Mouse (Mus musculus) heart, embryonic 16.5 days (tissue): ENCODE measurements at regions not wholly inside any gene's neighbourhood (a gene's known extent, or its start where the extent isn't known, plus 50 kb on each side); places are given as distances from the start of the nearest gene placed in this dataset.
A peak's percentile ranks its signal among the peaks of the same experiment; 100 is the strongest.

ENCODE experiments used
- ATAC-seq: fragments of 200-750 bp; cut with Nextera tagmentation; replicated peaks from 2 replicates; pipeline ENCODE4 v1.8.0; 2017; ENCODE audit warnings: moderate number of reproducible peaks; ENCODE audit not compliant: insufficient read depth, low FRiP score; ENCODE audit errors: extremely low read depth
- H3K27ac ChIP-seq: fragments of 300-500 bp; sonication (generic); 2 replicates; pipeline ENCODE4 v1.5.1; 2014; ENCODE audit warnings: mild to moderate bottlenecking, low read length, control low read depth, moderate library complexity
- H3K27me3 ChIP-seq: fragments of 300-500 bp; sonication (generic); 2 replicates; pipeline ENCODE4 v1.6.1; 2014; ENCODE audit warnings: low read length, mixed read lengths; ENCODE audit not compliant: control insufficient read depth, insufficient read depth
- H3K36me3 ChIP-seq: fragments of 300-500 bp; sonication (generic); 2 replicates; pipeline ENCODE4 v1.6.1; 2014; ENCODE audit not compliant: control insufficient read depth, insufficient read depth
- H3K4me1 ChIP-seq: fragments of 300-500 bp; sonication (generic); 2 replicates; pipeline ENCODE4 v1.6.1; 2014; ENCODE audit warnings: low read length, mixed read lengths; ENCODE audit not compliant: control insufficient read depth, insufficient read depth
- H3K4me2 ChIP-seq: fragments of 300-500 bp; sonication (generic); 2 replicates; pipeline ENCODE4 v1.6.1; 2014; ENCODE audit warnings: low read depth, mild to moderate bottlenecking, control low read depth, low read length
- H3K4me3 ChIP-seq: fragments of 300-500 bp; sonication (generic); 2 replicates; pipeline ENCODE4 v1.5.1; 2014; ENCODE audit warnings: mild to moderate bottlenecking, control low read depth, low read length
- H3K9ac ChIP-seq: fragments of 300-500 bp; sonication (generic); 2 replicates; pipeline ENCODE4 v1.6.1; 2014; ENCODE audit warnings: low read length, control low read depth
- H3K9me3 ChIP-seq: fragments of 300-500 bp; sonication (generic); replicated peaks from 2 replicates; pipeline ENCODE4 v1.6.1; 2016; ENCODE audit warnings: low read length; ENCODE audit not compliant: control insufficient read depth
- WGBS: fragments of 180-500 bp; shearing (Covaris S2); extraction: QIAGEN DNeasy Blood & Tissue Kit; methylation state at CpG from one replicate; pipeline ENCODE4 v1.1.7; 2014; 5-methylcytosine and 5-hydroxymethylcytosine counted together

GRCm38 (mm10) chr1:61117535-61117934 lies 139.8 kb downstream of the Icos start:
- no peaks in the 10 kb centered on the region for H3K36me3 ChIP-seq
- no peak overlapping the region for H3K4me3 ChIP-seq
- H3K9me3 ChIP-seq = no peaks in the 10 kb centered on the region
- 40% methylated on average over 10 of the region's 10 CpGs for WGBS
- H3K4me2 ChIP-seq = no peak overlapping the region
- no peaks in the 10 kb centered on the region for H3K4me1 ChIP-seq
- H3K27me3 ChIP-seq = no peaks in the 10 kb centered on the region
- ATAC-seq = no peak
- H3K27ac ChIP-seq = no peak overlapping the region
- H3K9ac ChIP-seq = no peak overlapping the region

GRCm38 (mm10) chr1:61118071-61118470 lies 140.3 kb downstream of the Icos start:
- Histone ChIP-seq H3K9me3 (no peaks in the 10 kb centered on the region), H3K4me2 (no peak overlapping the region), H3K27ac (no peak overlapping the region), H3K4me3 (no peak overlapping the region), H3K36me3 (no peaks in the 10 kb centered on the region), H3K4me1 (no peaks in the 10 kb centered on the region), H3K9ac (no peak overlapping the region), H3K27me3 (no peaks in the 10 kb centered on the region)
- no peak for ATAC-seq
- WGBS = 58% methylated on average over 4 of the region's 4 CpGs

GRCm38 (mm10) chr1:61121480-61121879 lies 143.8 kb downstream of the Icos start:
- Histone ChIP-seq H3K27ac (no peak overlapping the region), H3K4me3 (no peak overlapping the region), H3K9me3 (no peaks in the 10 kb centered on the region), H3K36me3 (no peaks in the 10 kb centered on the region), H3K4me2 (no peak overlapping the region), H3K27me3 (no peaks in the 10 kb centered on the region), H3K9ac (no peak overlapping the region), H3K4me1 (no peaks in the 10 kb centered on the region)
- no peak for ATAC-seq
- 61% methylated on average over 4 of the region's 4 CpGs for WGBS

GRCm38 (mm10) chr1:61125127-61125526 lies 147.4 kb downstream of the Icos start:
- H3K4me1 ChIP-seq = no peaks in the 10 kb centered on the region
- H3K9ac ChIP-seq = no peak overlapping the region
- H3K4me3 ChIP-seq = no peak overlapping the region
- H3K4me2 ChIP-seq = no peak overlapping the region
- H3K36me3 ChIP-seq = no peaks in the 10 kb centered on the region
- H3K27ac ChIP-seq = no peak overlapping the region
- ATAC-seq = no peak
- 82% methylated on average over 2 of the region's 2 CpGs for WGBS
- no peaks in the 10 kb centered on the region for H3K9me3 ChIP-seq
- H3K27me3 ChIP-seq = no peaks in the 10 kb centered on the region

GRCm38 (mm10) chr1:61135597-61136545 lies 158.1 kb downstream of the Icos start:
- Histone ChIP-seq H3K4me1 (0 out of 2 replicates have a peak, but pooled peaks cover 3% of the 10 kb centered on the region), H3K27ac (no peak overlapping the region), H3K4me2 (no peak overlapping the region), H3K36me3 (no peaks in the 10 kb centered on the region), H3K9me3 (no peaks in the 10 kb centered on the region), H3K9ac (no peak overlapping the region), H3K27me3 (no peaks in the 10 kb centered on the region), H3K4me3 (no peak overlapping the region)
- no peak for ATAC-seq
- 69% methylated on average over 9 of the region's 9 CpGs for WGBS

GRCm38 (mm10) chr1:61137210-61137885 lies 159.6 kb downstream of the Icos start:
- H3K9me3 ChIP-seq = no peaks in the 10 kb centered on the region
- 64% methylated on average over 5 of the region's 5 CpGs for WGBS
- H3K4me3 ChIP-seq = no peak overlapping the region
- no peak overlapping the region for H3K9ac ChIP-seq
- H3K36me3 ChIP-seq = no peaks in the 10 kb centered on the region
- peaks cover 3% of the 10 kb centered on the region; the same call in 1 of the 2 replicates for H3K4me1 ChIP-seq
- no peak overlapping the region for H3K4me2 ChIP-seq
- no peak for ATAC-seq
- no peak overlapping the region for H3K27ac ChIP-seq
- no peaks in the 10 kb centered on the region for H3K27me3 ChIP-seq

- 73% methylated on average over 11 of the region's 11 CpGs for WGBS
- Histone ChIP-seq H3K27ac (no peak overlapping the region), H3K9me3 (no peaks in the 10 kb centered on the region), H3K36me3 (no peaks in the 10 kb centered on the region), H3K4me3 (no peak overlapping the region), H3K4me1 (peaks cover 3% of the 10 kb centered on the region; the same call in 1 of the 2 replicates), H3K4me2 (no peak overlapping the region), H3K9ac (no peak overlapping the region), H3K27me3 (no peaks in the 10 kb centered on the region)
- ATAC-seq = no peak
Measured at GRCm38 (mm10) chr1:61137954-61138353, 160.2 kb downstream of the Icos start.

GRCm38 (mm10) chr1:61139291-61139983 lies 161.7 kb downstream of the Icos start:
- peak overlapping the region; percentile 38 for H3K4me3 ChIP-seq
- no peak overlapping the region for H3K27ac ChIP-seq
- H3K9me3 ChIP-seq = no peaks in the 10 kb centered on the region
- no peaks in the 10 kb centered on the region for H3K36me3 ChIP-seq
- ATAC-seq = no peak
- H3K4me1 ChIP-seq = peaks cover 11% of the 10 kb centered on the region
- 14% methylated on average over 15 of the region's 15 CpGs for WGBS
- no peak overlapping the region for H3K9ac ChIP-seq
- H3K4me2 ChIP-seq = peak overlapping the region; percentile 59
- no peaks in the 10 kb centered on the region for H3K27me3 ChIP-seq
